Mouse (Mus musculus): ENCODE results near the gene Slc22a12. TPM values are rescaled to one million over a fixed set of nuclear protein-coding genes. Genes with fewer than 3 reads are reported as not detected.

The Slc22a12 gene
- polyA plus RNA-seq (2012; rRNA removed), result 0.08 and 0.10 TPM in 2 replicates

GRCm38 (mm10) chr19:6542367-6543034, at the start of gene Slc22a12:
Gene Slc22a12, minus strand, starts transcription at chr19:6543032.
- DNase-seq (ENCODE audit: extremely low spot score in 1 of 2, low spot score in 1 of 2), result no peak

GRCm38 (mm10) chr19:6572001-6572400, 29.2 kb upstream of the Slc22a12 start:
- DNase-seq (ENCODE audit: extremely low spot score in 1 of 2, low spot score in 1 of 2), result no peak

- DNase-seq (ENCODE audit: extremely low spot score in 1 of 2, low spot score in 1 of 2), result no peak
These were observed 28.6 kb upstream of the Slc22a12 start for GRCm38 (mm10) chr19:6571476-6571875.

DNA sequence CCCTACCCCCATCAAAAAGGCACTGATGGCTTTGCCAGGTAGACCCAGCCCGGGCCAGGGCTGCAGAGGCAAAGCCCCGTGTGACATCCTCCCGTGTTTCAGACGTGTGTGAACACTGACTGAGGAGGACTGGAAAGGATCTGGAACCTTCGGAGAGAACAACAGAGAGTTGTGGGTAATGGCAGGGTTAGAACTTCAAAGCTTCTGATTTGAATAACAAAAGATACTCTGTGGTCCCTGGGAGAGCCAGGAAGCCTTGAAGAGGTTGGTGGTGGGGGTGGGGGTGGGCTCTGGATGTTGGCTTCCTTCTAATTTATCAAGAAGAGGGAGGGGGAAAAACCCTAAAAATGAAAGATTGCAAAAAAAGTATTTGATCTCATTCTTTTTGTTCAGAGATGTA, 26.7 kb upstream of the Slc22a12 start:
- DNase-seq (ENCODE audit: extremely low spot score in 1 of 2, low spot score in 1 of 2), result no peak

DNA sequence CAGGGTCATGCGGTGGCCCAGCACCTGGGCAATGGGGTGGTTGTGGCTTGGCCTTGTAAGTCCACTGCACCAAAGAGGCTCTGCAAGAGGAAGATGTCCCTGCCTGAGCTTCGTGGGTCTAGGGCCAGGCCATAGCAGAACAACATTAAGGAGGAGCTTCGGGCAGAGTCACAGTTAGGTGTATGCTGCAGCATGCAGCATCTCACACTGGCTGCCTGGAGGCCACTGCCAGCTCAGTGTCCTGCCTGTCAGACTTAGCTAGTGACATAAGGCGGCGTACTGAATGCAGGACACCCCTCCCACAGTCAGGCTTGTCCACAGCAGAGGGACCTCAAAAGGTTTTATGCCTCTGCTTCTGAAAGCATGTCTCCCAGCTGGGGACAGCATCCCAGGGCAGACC, 26.2 kb upstream of the Slc22a12 start:
- DNase-seq (ENCODE audit: extremely low spot score in 1 of 2, low spot score in 1 of 2), result no peak

DNA sequence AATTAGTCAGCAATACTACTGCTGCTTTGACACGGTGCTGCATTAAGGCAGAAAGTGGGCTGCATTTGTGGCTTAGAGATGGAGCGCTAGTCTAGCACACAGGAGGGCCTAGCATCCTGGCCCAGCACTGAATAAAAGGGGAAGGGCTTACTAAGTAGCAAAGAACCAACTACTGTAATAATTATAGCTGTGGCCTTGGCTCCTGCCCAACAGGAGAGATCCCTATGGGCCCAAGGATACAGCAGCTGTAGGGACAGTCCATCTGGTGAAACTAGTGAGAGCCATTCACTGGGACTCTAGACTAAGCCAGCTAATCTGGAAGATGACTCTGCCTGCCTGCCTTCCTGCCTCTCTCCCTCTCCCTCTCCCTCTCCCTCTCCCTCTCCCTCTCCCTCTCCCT, 23.6 kb upstream of the Slc22a12 start:
- DNase-seq (ENCODE audit: extremely low spot score in 1 of 2, low spot score in 1 of 2), result no peak

GRCm38 (mm10) chr19:6565136-6565535, 22.3 kb upstream of the Slc22a12 start:
- no peak for DNase-seq (ENCODE audit: extremely low spot score in 1 of 2, low spot score in 1 of 2)

DNA sequence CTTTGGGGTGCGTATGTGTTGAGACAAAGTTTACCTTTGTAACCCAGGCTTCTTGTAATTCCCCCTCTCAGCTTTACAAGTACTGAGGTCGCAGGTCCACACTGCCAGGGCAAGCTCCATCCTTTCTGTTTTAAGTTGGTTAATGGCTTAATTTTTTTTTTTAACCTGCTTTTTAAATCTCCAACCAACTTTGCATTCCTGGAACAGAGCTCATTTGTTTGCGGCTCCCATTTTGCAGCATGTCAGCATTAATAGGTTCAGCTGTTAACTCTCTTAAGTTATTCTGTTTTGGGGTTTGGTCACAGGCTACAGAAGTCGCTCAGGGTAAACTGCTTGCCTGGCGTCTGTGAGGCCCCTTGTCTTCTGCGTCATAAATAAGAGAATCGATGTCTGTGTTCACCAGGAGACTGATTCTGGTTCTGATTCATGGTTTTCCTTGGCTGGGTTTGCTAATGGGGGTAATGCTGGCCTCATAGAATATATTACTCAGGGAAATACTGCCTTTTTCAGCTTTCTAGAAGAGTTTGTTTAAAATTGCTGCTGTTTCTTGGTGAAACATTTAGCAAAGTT, 17.5 kb upstream of the Slc22a12 start:
- DNase-seq (ENCODE audit: extremely low spot score in 1 of 2, low spot score in 1 of 2), result no peak

DNA sequence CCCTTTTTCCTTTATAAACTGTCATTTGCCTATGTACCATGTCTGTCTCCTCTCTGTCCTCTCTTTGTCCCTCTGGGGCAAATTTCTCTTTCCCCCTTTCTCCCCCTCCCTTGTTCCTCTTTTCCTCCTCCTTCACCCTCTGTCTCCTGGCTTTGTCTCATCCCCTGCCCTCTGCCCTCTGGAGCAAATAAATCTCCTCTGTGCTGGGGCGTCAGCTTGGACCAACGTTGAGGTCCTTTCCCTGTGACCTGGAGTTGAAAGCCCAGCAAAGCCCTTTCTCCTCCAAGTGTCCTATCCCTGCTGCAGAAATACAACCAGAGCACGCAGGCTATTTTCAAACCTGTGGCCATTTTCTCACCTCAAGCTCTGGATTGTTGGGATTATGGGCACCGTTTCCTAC, 16.7 kb upstream of the Slc22a12 start:
- no peak for DNase-seq (ENCODE audit: extremely low spot score in 1 of 2, low spot score in 1 of 2)

DNA sequence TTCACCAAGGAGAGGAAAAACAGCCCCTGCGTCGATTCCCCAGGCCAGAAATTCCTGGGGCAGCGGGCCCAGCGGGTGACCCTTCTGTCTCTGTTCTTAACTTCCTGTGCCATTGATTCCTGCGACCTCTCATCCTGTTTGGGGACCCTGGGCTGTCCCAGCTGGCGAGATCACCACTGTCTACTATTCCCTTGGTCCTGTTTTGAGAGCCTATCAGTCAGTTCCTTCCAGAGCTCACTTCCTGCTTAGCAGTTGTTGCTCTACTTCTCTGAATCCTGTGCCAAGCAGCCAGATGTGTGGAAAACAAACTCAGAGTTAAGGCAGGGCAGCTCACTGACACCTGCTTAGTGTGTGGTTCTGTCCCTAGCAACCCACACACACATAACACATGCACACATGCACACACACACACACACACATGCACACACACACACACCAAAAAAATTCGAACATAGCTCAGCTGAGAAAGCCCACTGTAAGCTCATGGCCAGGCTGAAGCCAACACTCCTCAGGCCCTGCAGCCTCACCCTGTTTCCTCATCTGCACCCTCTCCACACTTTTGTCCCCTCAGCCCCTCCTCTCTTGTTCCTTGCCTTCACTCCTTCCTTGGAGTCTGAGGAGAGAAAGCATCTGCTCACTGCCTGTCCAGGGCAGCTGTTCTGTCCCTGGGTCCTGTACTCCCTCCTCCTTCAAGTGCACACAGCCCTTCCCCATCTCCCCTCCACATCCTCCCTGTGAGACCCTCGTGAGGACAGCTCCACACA, 11.2 kb upstream of the Slc22a12 start:
- DNase-seq (ENCODE audit: extremely low spot score in 1 of 2, low spot score in 1 of 2), result no peak

GRCm38 (mm10) chr19:6553174-6553573, 10.3 kb upstream of the Slc22a12 start:
- DNase-seq (ENCODE audit: extremely low spot score in 1 of 2, low spot score in 1 of 2), result no peak

DNA sequence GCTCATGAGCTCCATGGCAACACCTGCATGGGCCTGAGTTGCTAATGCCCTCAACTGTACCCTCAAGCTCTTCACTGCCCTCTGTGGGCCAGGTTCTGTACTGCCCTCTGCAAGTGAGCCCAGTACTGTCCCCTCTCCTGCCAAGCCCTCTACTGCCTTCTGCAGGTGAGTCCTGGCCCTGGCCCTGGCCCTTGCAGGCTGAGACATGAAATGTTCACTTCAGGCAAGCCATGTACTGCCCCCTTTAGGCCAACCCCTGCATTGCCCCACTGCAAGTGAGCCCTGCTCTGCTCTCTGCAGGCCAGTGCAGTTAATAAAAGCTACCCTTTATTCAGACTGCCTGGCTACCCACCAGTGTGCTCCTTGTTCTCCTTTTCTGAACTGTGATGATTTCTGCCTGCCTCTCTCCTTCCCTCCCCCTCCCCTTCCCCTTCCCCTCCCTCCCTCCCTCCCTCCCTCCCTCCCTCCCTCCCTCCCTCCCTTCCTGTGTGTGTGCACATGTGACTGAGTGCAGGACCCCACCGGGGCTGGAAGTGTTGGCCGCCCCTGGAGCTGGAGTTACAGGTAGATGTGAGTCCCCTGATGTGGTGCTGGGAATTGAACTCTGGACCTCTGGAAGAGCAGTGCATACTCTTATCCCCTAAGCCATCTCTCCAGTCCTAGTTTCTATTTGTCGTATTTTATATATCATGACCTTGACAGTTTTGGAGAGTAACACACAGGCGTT, 9.6 kb upstream of the Slc22a12 start:
- peak in 1 of 2 experiments; percentile 73 for DNase-seq (ENCODE audit: extremely low spot score in 1 of 2, low spot score in 1 of 2)

DNA sequence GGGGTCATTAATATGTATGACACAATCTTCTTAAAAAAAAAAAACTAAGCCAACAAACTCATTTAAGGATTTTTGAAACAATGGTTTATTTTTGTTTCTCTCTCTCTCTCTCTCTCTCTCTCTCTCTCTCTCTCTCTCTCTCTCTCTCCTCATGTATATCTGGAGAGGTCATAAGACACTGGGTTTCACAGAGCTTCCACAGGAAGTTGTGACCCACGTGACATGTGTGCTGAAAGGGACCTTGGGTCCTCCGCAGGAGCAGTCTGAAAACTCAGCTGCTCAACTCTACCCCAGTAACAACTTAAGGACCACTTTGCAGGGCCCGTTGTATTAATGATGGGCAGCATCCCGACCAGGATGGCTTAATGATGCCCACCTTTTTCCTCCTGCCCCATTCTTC, 8.4 kb upstream of the Slc22a12 start:
- no peak for DNase-seq (ENCODE audit: extremely low spot score in 1 of 2, low spot score in 1 of 2)

DNA sequence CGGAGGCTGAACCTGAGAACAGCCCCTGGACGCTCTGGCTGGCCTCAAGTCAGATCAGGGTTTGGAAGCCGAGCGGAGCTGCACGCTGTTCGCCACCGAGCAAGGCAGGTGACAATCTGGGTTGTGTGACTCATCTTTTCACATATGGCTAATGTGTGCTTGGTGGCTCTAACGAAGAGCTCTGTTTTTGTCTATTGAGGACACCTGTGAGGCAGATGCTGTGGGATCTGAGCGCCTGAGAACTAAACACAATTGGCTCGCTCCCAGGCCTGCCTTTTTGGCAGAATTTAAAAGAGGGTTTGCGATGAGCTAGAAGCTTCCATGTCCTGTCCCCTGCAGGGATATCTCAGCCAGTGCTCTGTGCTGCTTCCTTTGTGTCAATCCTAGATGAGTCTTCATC, 6.7 kb upstream of the Slc22a12 start:
- DNase-seq (ENCODE audit: extremely low spot score in 1 of 2, low spot score in 1 of 2), result peak in 1 of 2 experiments; percentile 59

DNA sequence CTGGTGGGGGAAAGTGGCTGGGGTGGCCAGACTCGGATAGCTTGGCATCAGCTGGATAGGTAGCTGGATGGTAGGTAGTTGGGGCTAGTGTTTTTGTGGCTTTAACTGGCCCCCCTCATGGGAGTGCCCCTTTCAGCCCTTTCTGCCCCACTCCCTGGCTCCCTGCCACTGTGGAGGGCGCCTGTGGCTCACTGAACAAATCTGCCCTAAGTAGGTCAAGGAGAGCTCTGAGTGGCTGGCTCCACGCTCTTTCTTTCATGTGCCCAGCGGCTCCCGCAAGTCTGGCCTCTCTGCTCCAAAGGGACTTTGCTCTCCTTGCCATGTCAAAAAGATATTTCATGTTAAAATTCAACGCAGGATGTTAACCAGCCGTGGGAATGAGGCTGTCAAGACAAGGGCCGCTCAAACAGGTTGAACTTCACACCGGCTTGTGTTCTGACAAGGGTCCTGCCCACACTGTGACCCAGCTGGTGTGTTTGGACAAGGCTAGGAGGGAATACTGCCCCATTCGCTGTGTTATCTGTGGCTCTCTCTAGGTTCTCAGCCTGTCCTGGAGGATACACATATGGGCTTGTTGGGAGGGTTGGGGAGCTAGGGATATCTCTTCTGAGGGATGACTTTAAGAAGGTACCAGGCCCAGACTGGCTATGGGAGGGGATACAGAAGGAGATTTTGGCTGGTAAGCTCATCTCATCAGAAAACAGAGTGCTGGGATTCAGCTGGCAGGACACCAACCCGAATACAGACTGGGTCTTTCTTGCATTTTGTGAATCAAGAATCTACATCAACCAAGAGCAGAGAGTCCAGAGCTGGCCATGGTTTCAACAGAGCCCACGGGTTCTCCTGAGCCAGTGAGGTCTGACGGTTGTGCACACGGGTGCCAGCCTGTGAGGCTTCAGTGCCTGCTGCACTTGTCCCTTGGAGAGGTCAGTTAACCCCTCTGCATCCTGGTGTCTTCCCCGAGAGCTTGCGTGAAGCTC, 5.9 kb upstream of the Slc22a12 start:
- no peak for DNase-seq (ENCODE audit: extremely low spot score in 1 of 2, low spot score in 1 of 2)

DNA sequence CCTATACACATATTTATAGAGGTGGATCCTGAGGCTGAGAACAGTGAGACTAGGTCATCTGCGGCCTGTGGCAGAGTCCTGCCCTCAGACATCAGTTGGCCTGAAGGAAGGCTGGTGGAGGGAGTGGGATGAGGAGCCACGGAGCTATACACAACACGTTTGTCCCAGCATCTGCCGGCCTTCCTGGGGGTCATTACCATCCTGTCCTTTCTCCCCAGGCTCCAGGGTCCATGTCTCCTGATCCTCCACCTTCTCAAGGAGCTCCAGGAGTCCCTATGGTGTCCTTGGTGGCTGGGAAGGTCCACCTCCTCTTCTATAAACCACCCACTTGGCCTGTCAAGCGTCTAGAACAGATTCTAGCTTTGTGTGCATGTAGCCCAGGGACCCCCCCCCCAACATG, 5.0 kb upstream of the Slc22a12 start:
- no peak for DNase-seq (ENCODE audit: extremely low spot score in 1 of 2, low spot score in 1 of 2)

GRCm38 (mm10) chr19:6546096-6546495, 3.3 kb upstream of the Slc22a12 start:
- DNase-seq (ENCODE audit: extremely low spot score in 1 of 2, low spot score in 1 of 2), result no peak

GRCm38 (mm10) chr19:6545481-6545880, 2.6 kb upstream of the Slc22a12 start:
- no peak for DNase-seq (ENCODE audit: extremely low spot score in 1 of 2, low spot score in 1 of 2)

DNA sequence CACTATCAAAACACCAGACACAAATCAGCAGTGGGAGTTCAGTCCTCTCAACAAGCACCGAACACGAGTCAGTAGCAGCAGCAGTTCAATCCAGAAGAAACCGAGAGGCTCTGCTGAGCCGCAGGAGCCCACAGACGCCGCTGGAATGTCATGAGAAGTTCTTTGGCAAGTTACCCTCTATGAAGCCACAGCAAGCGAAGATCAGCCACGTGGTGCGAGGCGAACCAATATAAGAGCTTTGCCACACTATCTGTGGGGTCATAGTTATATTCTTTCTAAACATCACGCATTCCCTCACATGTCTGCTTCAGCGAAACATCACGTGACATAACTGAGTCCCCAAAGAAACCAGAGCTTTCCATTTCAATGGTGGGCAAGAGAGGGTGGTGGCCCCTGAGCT, 1.9 kb upstream of the Slc22a12 start:
- no peak for DNase-seq (ENCODE audit: extremely low spot score in 1 of 2, low spot score in 1 of 2)

DNA sequence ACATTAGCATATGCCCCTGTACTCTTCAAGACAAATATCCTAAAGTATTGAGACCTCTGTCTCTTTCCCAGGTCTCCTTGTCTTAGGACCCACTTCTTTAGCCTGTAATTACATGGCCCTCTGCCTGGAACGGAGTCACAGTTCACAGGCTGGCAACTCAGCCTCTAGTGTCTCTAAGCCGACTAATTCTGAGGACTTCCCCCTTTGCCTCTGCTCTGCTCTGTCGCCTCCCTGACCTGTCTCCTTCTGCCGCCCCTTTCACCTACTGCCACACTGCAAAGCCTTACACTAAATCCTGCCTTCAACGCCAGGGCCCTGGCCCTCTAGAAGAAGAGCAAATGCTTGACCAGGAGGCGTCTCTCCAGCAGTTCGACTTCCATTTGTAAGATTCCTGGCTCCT, 686 bp upstream of the Slc22a12 start:
- DNase-seq (ENCODE audit: extremely low spot score in 1 of 2, low spot score in 1 of 2), result no peak

Measured in frontal cortex, adult 2 months (tissue).